ENCODE assay signal across 9 mouse cellular contexts in genomic region chr6:125256222-125256966, GRCm38 (mm10). TPM values are rescaled to one million over a fixed set of nuclear protein-coding genes. Genes with fewer than 3 reads are reported as not detected.
DNase-seq lines count a peak whose midpoint lies in the region; ATAC-seq and TF ChIP-seq lines count a peak whose summit lies in the region.
"Had no signal": no experiment of that assay in that cellular context is flagged by ENCODE, and none has a peak within 500 bp of the region (broad histone marks: within the 10 kb centered on the region; RNA-seq: fewer than 3 reads in every experiment).

No protein-coding gene starts in this region.

- ATAC-seq in intestine, postnatal 0 days, result peak; percentile 81
- no peak for ATAC-seq in megakaryocyte progenitor cell, adult 5-6 weeks (replicated peaks; ENCODE audit: poor library complexity)
- ATAC-seq: forebrain, embryonic 16.5 days had no signal

- TF ChIP-seq CTCF in intestine, postnatal 0 days (IDR thresholded peaks at IDR 0.05; ENCODE audit: low read depth), result no peak

- peak; percentile 43 to 76 for DNase-seq in adrenal gland, adult (ENCODE audit: inconsistent age in 2 of 2, low spot score in 1 of 2)
- no peak for DNase-seq in adrenal gland, postnatal 4 days (ENCODE audit: low spot score in 2 of 2)
- DNase-seq in right cerebral cortex, postnatal 25 days, result peak; percentile 12
- DNase-seq in right cerebral cortex, postnatal 36 days (ENCODE audit: low spot score in 2 of 2), result no peak
- DNase-seq in embryo, embryonic 9.5 days (ENCODE audit: extremely low spot score), result no peak
- no peak for DNase-seq in urinary bladder, postnatal 14 days (ENCODE audit: low spot score)

- peak overlapping the region; percentile 81 for H3K27ac ChIP-seq in intestine, postnatal 0 days (ENCODE audit: low read depth, low read length)

- 0 out of 2 replicates have a peak, but pooled peaks cover 4% of the 10 kb centered on the region for H3K4me1 ChIP-seq in intestine, postnatal 0 days (replicated peaks; ENCODE audit: control insufficient read depth, insufficient read depth, low read length)

- no peak overlapping the region for H3K9ac ChIP-seq in intestine, postnatal 0 days (ENCODE audit: low read depth, low read length)

- no peak overlapping the region for H3K4me3 ChIP-seq in intestine, postnatal 0 days (ENCODE audit: low read depth, low read length)

- no peaks in the 10 kb centered on the region for H3K9me3 ChIP-seq in intestine, postnatal 0 days (ENCODE audit: control insufficient read depth)

- 58% methylated on average over 8 of the region's 8 CpGs for WGBS in intestine, postnatal 0 days

- H3K36me3 ChIP-seq in intestine, postnatal 0 days (ENCODE audit: control insufficient read depth, insufficient read depth), result no peaks in the 10 kb centered on the region

- H3K4me2 ChIP-seq in intestine, postnatal 0 days (replicated peaks; ENCODE audit: low read depth), result no peak overlapping the region

- H3K27me3 ChIP-seq in intestine, postnatal 0 days (replicated peaks; ENCODE audit: control insufficient read depth, insufficient read depth, low read length), result no peaks in the 10 kb centered on the region

RNA-seq across cellular contexts. Expression of gene Cd27, which starts 19.6 kb away (rescaled TPM):
- under 1 TPM; 0.36 to 0.68 TPM for total RNA-seq in adrenal gland, postnatal 4 days (2021)
- polyA plus RNA-seq in intestine, postnatal 0 days (2015; fragmentation: Nextera tagmentation; extraction: Ambion mirVana), result 0.78 and 2.1 TPM in 2 replicates
- total RNA-seq in megakaryocyte progenitor cell, adult 5-6 weeks (2015), result 44.7 and 60.2 TPM in 2 replicates
- 28.9 and 41.9 TPM in 2 replicates for total RNA-seq in megakaryocyte progenitor cell, adult 5-6 weeks (2017)

RNA-seq across cellular contexts. Expression of gene Tapbpl, which starts 24.7 kb away (rescaled TPM):
- 10 to 100 TPM; 10.2 to 11.3 TPM for total RNA-seq in adrenal gland, postnatal 4 days (2021)
- 25.9 and 26.7 TPM in 2 replicates for polyA plus RNA-seq in intestine, postnatal 0 days (2015; fragmentation: Nextera tagmentation; extraction: Ambion mirVana)
- 5.2 and 7.4 TPM in 2 replicates for total RNA-seq in megakaryocyte progenitor cell, adult 5-6 weeks (2015)
- 16.2 and 18.6 TPM in 2 replicates for total RNA-seq in megakaryocyte progenitor cell, adult 5-6 weeks (2017)

RNA-seq across cellular contexts. Expression of gene Tuba3a, which starts 29.4 kb away (rescaled TPM):
- total RNA-seq in adrenal gland, postnatal 4 days (2021), result not detected
- polyA plus RNA-seq in intestine, postnatal 0 days (2015; fragmentation: Nextera tagmentation; extraction: Ambion mirVana), result not detected in 2 replicates
- total RNA-seq in megakaryocyte progenitor cell, adult 5-6 weeks (2015), result not detected in 2 replicates
- total RNA-seq in megakaryocyte progenitor cell, adult 5-6 weeks (2017), result not detected in 2 replicates
- polyA plus RNA-seq: forebrain, embryonic 16.5 days had no signal

RNA-seq across cellular contexts. Expression of gene Vamp1, which starts 41.0 kb away (rescaled TPM):
- 10 to 100 TPM; 42.5 to 44.0 TPM for total RNA-seq in adrenal gland, postnatal 4 days (2021)
- polyA plus RNA-seq in intestine, postnatal 0 days (2015; fragmentation: Nextera tagmentation; extraction: Ambion mirVana), result 2.7 and 3.4 TPM in 2 replicates
- 10.1 and 15.5 TPM in 2 replicates for total RNA-seq in megakaryocyte progenitor cell, adult 5-6 weeks (2015)
- 6.2 and 9.1 TPM in 2 replicates for total RNA-seq in megakaryocyte progenitor cell, adult 5-6 weeks (2017)

RNA-seq across cellular contexts. Expression of gene Ltbr, which starts 57.3 kb away (rescaled TPM):
- total RNA-seq in adrenal gland, postnatal 4 days (2021), result 10 to 100 TPM; 88.9 to 89.8 TPM
- polyA plus RNA-seq in intestine, postnatal 0 days (2015; fragmentation: Nextera tagmentation; extraction: Ambion mirVana), result 104 and 110 TPM in 2 replicates
- 17.5 and 18.7 TPM in 2 replicates for total RNA-seq in megakaryocyte progenitor cell, adult 5-6 weeks (2015)
- 28.2 and 43.7 TPM in 2 replicates for total RNA-seq in megakaryocyte progenitor cell, adult 5-6 weeks (2017)

Comparison
In these comparisons a context has a peak if more than half of its experiments do, and no peak if none do; other contexts are left out.
1. DNase-seq: peak in adrenal gland, adult (2 of 2) and right cerebral cortex, postnatal 25 days (single experiment); none in adrenal gland, postnatal 4 days (0 of 2), right cerebral cortex, postnatal 36 days (0 of 2), embryo, embryonic 9.5 days (single experiment) and urinary bladder, postnatal 14 days (single experiment).
2. RNA of gene Cd27, which starts 19.6 kb away (total RNA-seq): 28.9 to 60.2 TPM in megakaryocyte progenitor cell, adult 5-6 weeks; 0.36 to 0.68 TPM in adrenal gland, postnatal 4 days; every median in the first group is over 10 times any median in the second.